In the genomic region with DNA sequence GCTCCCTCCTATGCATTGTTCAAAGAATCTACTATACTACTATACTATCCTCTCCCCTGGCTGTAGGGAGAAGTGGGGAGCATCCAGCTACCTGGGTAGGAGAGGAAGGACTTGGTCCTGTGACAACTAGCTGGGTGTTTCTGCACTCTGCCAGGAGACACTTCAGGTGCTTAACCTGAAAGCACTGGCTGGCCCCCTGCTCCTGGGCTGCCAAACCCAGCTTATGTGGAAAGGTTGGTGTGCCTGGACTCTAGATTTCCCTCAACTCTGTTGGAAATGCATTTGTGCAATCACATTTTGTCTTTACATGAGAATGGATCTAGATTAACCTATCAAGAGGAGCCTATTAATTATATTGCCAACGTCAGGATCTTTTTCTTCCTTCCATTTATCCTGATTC, we compare ENCODE assay signal across 8 mouse cellular contexts. TPM values are rescaled to one million over a fixed set of nuclear protein-coding genes. Genes with fewer than 3 reads are reported as not detected.
A peak's percentile ranks its signal among the peaks of the same experiment; 100 is the strongest.
DNase-seq lines count a peak whose midpoint lies in the region; ATAC-seq and TF ChIP-seq lines count a peak whose summit lies in the region.

No protein-coding gene starts in this region.

- H3K27me3 ChIP-seq in forebrain, embryonic 12.5 days, result 0 out of 2 replicates have a peak, but pooled peaks cover 4% of the 10 kb centered on the region
- peaks cover 55% of the 10 kb centered on the region; the same call in 1 of the 2 replicates for H3K27me3 ChIP-seq in intestine, postnatal 0 days (replicated peaks; ENCODE audit: control insufficient read depth, insufficient read depth, low read length)
- H3K27me3 ChIP-seq in neural tube, embryonic 12.5 days (replicated peaks), result no peaks in the 10 kb centered on the region

- no peaks in the 10 kb centered on the region for H3K36me3 ChIP-seq in forebrain, embryonic 12.5 days (replicated peaks)
- H3K36me3 ChIP-seq in intestine, postnatal 0 days (ENCODE audit: control insufficient read depth, insufficient read depth), result no peaks in the 10 kb centered on the region; the same call in 1 of the 2 replicates
- no peaks in the 10 kb centered on the region for H3K36me3 ChIP-seq in neural tube, embryonic 12.5 days

- H3K4me3 ChIP-seq in layer of hippocampus, adult 2 months, result no peak overlapping the region
- 0 out of 2 replicates have a peak overlapping the region, but pooled peaks have one; percentile 67 for H3K4me3 ChIP-seq in forebrain, embryonic 12.5 days (replicated peaks)
- H3K4me3 ChIP-seq in intestine, postnatal 0 days (ENCODE audit: low read depth, low read length), result peak overlapping the region; percentile 66; the same call in 1 of the 2 replicates
- H3K4me3 ChIP-seq in neural tube, embryonic 12.5 days, result no peak overlapping the region

- DNase-seq in layer of hippocampus, adult 2 months (ENCODE audit: low spot score in 2 of 2), result no peak
- DNase-seq in layer of hippocampus, postnatal 36 days, result no peak
- no peak for DNase-seq in thymus, postnatal 14 days
- DNase-seq in right cerebral cortex, postnatal 25 days, result no peak
- DNase-seq in layer of hippocampus, postnatal 10 days (ENCODE audit: low spot score in 2 of 2), result no peak

- ATAC-seq in forebrain, embryonic 12.5 days (ENCODE audit: low FRiP score), result no peak
- no peak for ATAC-seq in intestine, postnatal 0 days
- ATAC-seq in neural tube, embryonic 12.5 days (ENCODE audit: low FRiP score, low read depth), result no peak

- no peak for TF ChIP-seq CTCF in layer of hippocampus, adult 2 months (conservative IDR thresholded peaks at IDR 0.05)
- TF ChIP-seq CTCF in intestine, postnatal 0 days (IDR thresholded peaks at IDR 0.05; ENCODE audit: low read depth), result no peak

- peaks cover 24% of the 10 kb centered on the region for H3K4me1 ChIP-seq in forebrain, embryonic 12.5 days
- 0 out of 2 replicates have a peak, but pooled peaks cover 6% of the 10 kb centered on the region for H3K4me1 ChIP-seq in intestine, postnatal 0 days (replicated peaks; ENCODE audit: control insufficient read depth, insufficient read depth, low read length)
- H3K4me1 ChIP-seq in neural tube, embryonic 12.5 days, result peaks cover 21% of the 10 kb centered on the region; the same call in 1 of the 2 replicates

- no peaks in the 10 kb centered on the region for H3K9me3 ChIP-seq in forebrain, embryonic 12.5 days
- no peaks in the 10 kb centered on the region for H3K9me3 ChIP-seq in intestine, postnatal 0 days (ENCODE audit: control insufficient read depth)
- H3K9me3 ChIP-seq in neural tube, embryonic 12.5 days, result no peaks in the 10 kb centered on the region

- H3K9ac ChIP-seq in forebrain, embryonic 12.5 days, result 0 out of 2 replicates have a peak overlapping the region, but pooled peaks have one; percentile 81
- H3K9ac ChIP-seq in intestine, postnatal 0 days (ENCODE audit: low read depth, low read length), result no peak overlapping the region
- H3K9ac ChIP-seq in neural tube, embryonic 12.5 days, result peak overlapping the region; percentile 83; the same call in 1 of the 2 replicates

- H3K4me2 ChIP-seq in forebrain, embryonic 12.5 days, result peak overlapping the region; percentile 91
- peak overlapping the region; percentile 86 for H3K4me2 ChIP-seq in intestine, postnatal 0 days (replicated peaks; ENCODE audit: low read depth)
- peak overlapping the region; percentile 76 for H3K4me2 ChIP-seq in neural tube, embryonic 12.5 days (replicated peaks)

- 55% methylated on average over 1 of the region's 1 CpGs for WGBS in forebrain, embryonic 12.5 days
- WGBS in intestine, postnatal 0 days, result 69% methylated on average over 1 of the region's 1 CpGs
- 45% methylated on average over 1 of the region's 1 CpGs for WGBS in neural tube, embryonic 12.5 days

- H3K27ac ChIP-seq in layer of hippocampus, adult 2 months, result peak overlapping the region; percentile 99
- peak overlapping the region; percentile 76; the same call in 1 of the 2 replicates for H3K27ac ChIP-seq in forebrain, embryonic 12.5 days
- H3K27ac ChIP-seq in intestine, postnatal 0 days (ENCODE audit: low read depth, low read length), result no peak overlapping the region
- H3K27ac ChIP-seq in neural tube, embryonic 12.5 days, result 0 out of 2 replicates have a peak overlapping the region, but pooled peaks have one; percentile 57

RNA-seq across cellular contexts. Expression of a gene that starts 0.5 kb away (rescaled TPM):
- 10 to 100 TPM; 20.4 to 20.5 TPM for total RNA-seq in layer of hippocampus, adult 2 months (2021)
- 10 to 100 TPM; 19.0 to 20.1 TPM for total RNA-seq in layer of hippocampus, postnatal 36 days (2021)
- polyA plus RNA-seq in forebrain, embryonic 12.5 days (2016; fragmentation: Nextera tagmentation; extraction: Ambion mirVana), result 6.1 and 8.3 TPM in 2 replicates
- 8.6 and 9.2 TPM in 2 replicates for polyA plus RNA-seq in intestine, postnatal 0 days (2015; fragmentation: Nextera tagmentation; extraction: Ambion mirVana)
- 7.2 and 8.1 TPM in 2 replicates for polyA plus RNA-seq in neural tube, embryonic 12.5 days (2016; fragmentation: Nextera tagmentation; extraction: Ambion mirVana)
- total RNA-seq in layer of hippocampus, postnatal 10 days (2021), result 10 to 100 TPM; 12.8 to 12.9 TPM

Comparison
In these comparisons a context has a peak if more than half of its experiments do, and no peak if none do; other contexts are left out.
1. H3K4me3 ChIP-seq: peak in forebrain, embryonic 12.5 days (single experiment) and intestine, postnatal 0 days (single experiment); none in layer of hippocampus, adult 2 months (single experiment) and neural tube, embryonic 12.5 days (single experiment).
2. Peak in every context shown above with its lines, with median percentiles within 50 percentile points of each other: H3K4me2 ChIP-seq.